Mouse (Mus musculus) kidney, postnatal 0 days (tissue): Measurements from ENCODE around the gene Gm4302. TPM values are rescaled to one million over a fixed set of nuclear protein-coding genes. Genes with fewer than 3 reads are reported as not detected.

Experiments used
- polyA plus RNA-seq: library from polyadenylated mRNA; unstranded; fragments of >200 nt; fragmentation: Nextera tagmentation; extraction: Ambion mirVana; gene quantifications from 2 replicates; pipeline ENCODE4 v1.2.1, GENCODE M21; 2015

Gm4302 gene
- polyA plus RNA-seq, 1 experiment from 2014 or later = not detected

Other genes starting within 250 kb of the Gm4302 start
- not detected in 2 replicates for gene Gm4301, start 5.2 kb upstream of the Gm4302 start, polyA plus RNA-seq
- not detected in 2 replicates for gene Gm4303, start 5.1 kb downstream of the Gm4302 start, polyA plus RNA-seq
- gene Gm4305, start 10.3 kb downstream of the Gm4302 start, polyA plus RNA-seq = not detected in 2 replicates
- not detected in 2 replicates for gene Gm4307, start 20.5 kb downstream of the Gm4302 start, polyA plus RNA-seq
- gene Gm4312, start 41.7 kb downstream of the Gm4302 start, polyA plus RNA-seq = not detected in 2 replicates
- 13.9 and 15.6 TPM in 2 replicates for gene Tmtc3, start 146.5 kb downstream of the Gm4302 start, polyA plus RNA-seq
- 4.6 and 5.0 TPM in 2 replicates for gene Cep290, start 146.7 kb downstream of the Gm4302 start, polyA plus RNA-seq
- 10.1 and 11.3 TPM in 2 replicates for gene 4930430F08Rik, start 249.6 kb downstream of the Gm4302 start, polyA plus RNA-seq
- not detected in 2 replicates for gene 1700017N19Rik, start 249.6 kb downstream of the Gm4302 start, polyA plus RNA-seq